Mouse (Mus musculus) heart, embryonic 15.5 days (tissue): ENCODE data around the gene Map3k10. TPM values are rescaled to one million over a fixed set of nuclear protein-coding genes. Genes with fewer than 3 reads are reported as not detected.

ENCODE experiments used
- ATAC-seq: fragments of 200-750 bp; cut with Nextera tagmentation; replicated peaks from 2 replicates; pipeline ENCODE4 v1.8.0; 2017; ENCODE audit warnings: low read depth, moderate TSS enrichment; ENCODE audit not compliant: insufficient number of reproducible peaks, insufficient read depth, low FRiP score
- H3K27ac ChIP-seq: fragments of 300-500 bp; sonication (generic); 2 replicates; pipeline ENCODE4 v1.5.1; 2015; ENCODE audit warnings: mild to moderate bottlenecking, inconsistent platforms
- H3K27me3 ChIP-seq: fragments of 300-500 bp; sonication (generic); 2 replicates; pipeline ENCODE4 v1.6.1; 2015; ENCODE audit warnings: inconsistent platforms
- H3K36me3 ChIP-seq: fragments of 300-500 bp; sonication (generic); 2 replicates; pipeline ENCODE4 v1.6.1; 2015; ENCODE audit warnings: mild to moderate bottlenecking, inconsistent platforms
- H3K4me1 ChIP-seq: fragments of 300-500 bp; sonication (generic); replicated peaks from 2 replicates; pipeline ENCODE4 v1.6.1; 2015; ENCODE audit warnings: inconsistent platforms
- H3K4me2 ChIP-seq: fragments of 300-500 bp; sonication (generic); 2 replicates; pipeline ENCODE4 v1.6.1; 2015; ENCODE audit warnings: inconsistent platforms, mild to moderate bottlenecking, moderate library complexity
- H3K4me3 ChIP-seq: fragments of 300-500 bp; sonication (generic); 2 replicates; pipeline ENCODE4 v1.5.1; 2015; ENCODE audit warnings: mild to moderate bottlenecking, inconsistent platforms
- H3K9ac ChIP-seq: fragments of 300-500 bp; sonication (generic); 2 replicates; pipeline ENCODE4 v1.6.1; 2015; ENCODE audit warnings: mild to moderate bottlenecking, inconsistent platforms
- H3K9me3 ChIP-seq: fragments of 300-500 bp; sonication (generic); replicated peaks from 2 replicates; pipeline ENCODE4 v1.6.1; 2016; ENCODE audit warnings: inconsistent platforms
- WGBS: fragments of 180-500 bp; shearing (Covaris S2); methylation state at CpG from one replicate; pipeline ENCODE4 v1.1.7; 2015; ENCODE audit warnings: mixed read lengths; 5-methylcytosine and 5-hydroxymethylcytosine counted together
- polyA plus RNA-seq: library from polyadenylated mRNA; unstranded; fragments of >200 nt; fragmentation: Nextera tagmentation; extraction: Ambion mirVana; gene quantifications from 2 replicates; pipeline ENCODE4 v1.2.1, GENCODE M21; 2015

Map3k10 gene
- polyA plus RNA-seq, 1 experiment from 2014 or later = 3.7 TPM

DNA sequence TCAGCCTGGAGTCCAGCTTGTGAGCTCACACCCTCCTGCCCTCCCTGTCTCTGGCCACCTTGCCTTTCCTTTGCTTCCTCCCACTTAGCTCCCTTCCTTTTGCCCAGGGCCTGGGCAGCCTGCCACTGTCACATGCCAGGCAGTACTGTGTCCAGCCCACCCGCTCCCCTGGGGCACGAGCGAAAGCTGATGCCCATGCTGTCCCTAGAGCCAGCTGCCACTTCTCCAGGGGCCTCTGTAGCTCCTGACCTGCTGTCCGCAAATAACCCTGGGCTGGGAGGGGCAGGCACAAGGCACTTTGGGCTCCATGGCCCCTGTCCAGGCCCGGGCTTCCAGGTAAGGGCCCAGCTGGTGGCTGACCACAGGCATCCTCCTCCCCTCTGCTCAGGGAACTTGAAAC, 66.8 kb downstream of the Map3k10 start:
- Histone ChIP-seq H3K4me2 (peak overlapping the region; percentile 16; the same call in 1 of the 2 replicates), H3K9ac (no peak overlapping the region), H3K27me3 (no peaks in the 10 kb centered on the region), H3K4me3 (no peak overlapping the region), H3K4me1 (peaks cover 72% of the 10 kb centered on the region), H3K36me3 (peaks cover 4% of the 10 kb centered on the region; the same call in 1 of the 2 replicates), H3K9me3 (no peaks in the 10 kb centered on the region), H3K27ac (peak overlapping the region; percentile 80)
- 29% methylated on average over 5 of the region's 5 CpGs for WGBS
- peak; percentile 65 for ATAC-seq

DNA sequence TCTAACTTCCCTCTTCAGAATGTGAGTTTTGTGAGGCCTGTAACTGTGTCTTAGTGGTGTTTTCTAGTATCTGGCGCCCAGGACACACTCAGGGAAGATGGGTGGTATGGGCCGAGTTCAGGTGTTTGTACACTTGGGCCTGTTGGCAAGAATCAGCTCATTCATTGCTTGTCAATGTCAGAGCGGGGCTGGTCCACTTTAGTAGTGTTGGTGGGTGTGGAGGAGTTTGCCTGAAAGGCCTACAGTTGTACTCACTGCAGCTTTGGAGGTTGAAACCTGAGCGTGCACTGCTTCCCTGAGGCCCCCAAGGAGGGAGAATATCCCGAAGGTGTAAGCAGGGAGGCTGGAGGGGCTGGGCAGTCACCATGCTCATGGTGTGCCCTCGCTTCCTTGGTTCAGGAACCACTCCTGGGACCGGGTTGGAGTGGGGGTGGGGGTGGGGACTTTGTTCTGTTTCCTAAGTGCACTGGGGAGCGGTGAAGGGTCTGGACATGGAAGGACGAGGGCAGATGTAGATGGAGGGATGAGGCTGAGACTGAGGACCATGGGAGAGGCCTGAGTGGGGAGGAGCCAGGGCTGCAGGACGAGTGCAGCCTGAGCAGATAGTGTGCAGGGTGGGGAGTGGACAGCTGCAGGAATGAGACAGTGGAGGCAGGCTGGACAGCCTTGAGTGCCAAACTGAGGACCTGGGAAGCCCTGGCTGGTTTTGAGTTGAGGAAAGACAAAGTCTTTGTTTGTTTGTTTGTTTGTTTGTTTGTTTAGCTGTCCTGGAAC, 67.7 kb downstream of the Map3k10 start:
- no peaks in the 10 kb centered on the region for H3K9me3 ChIP-seq
- no peak for ATAC-seq
- H3K36me3 ChIP-seq = peaks cover 4% of the 10 kb centered on the region; the same call in 1 of the 2 replicates
- H3K27me3 ChIP-seq = no peaks in the 10 kb centered on the region
- H3K27ac ChIP-seq = peak overlapping the region; percentile 80
- H3K4me3 ChIP-seq = no peak overlapping the region
- 49% methylated on average over 10 of the region's 10 CpGs for WGBS
- no peak overlapping the region for H3K9ac ChIP-seq
- H3K4me2 ChIP-seq = peak overlapping the region; percentile 19
- peaks cover 81% of the 10 kb centered on the region for H3K4me1 ChIP-seq

Other genes starting within 250 kb of the Map3k10 start
- 0.11 and 0.39 TPM in 2 replicates for gene Sptbn4, start 226.9 kb downstream of the Map3k10 start, polyA plus RNA-seq
- 51.4 and 67.5 TPM in 2 replicates for gene Blvrb, start 226.6 kb downstream of the Map3k10 start, polyA plus RNA-seq
- 19.0 and 21.9 TPM in 2 replicates for gene Sertad3, start 200.8 kb downstream of the Map3k10 start, polyA plus RNA-seq
- 34.9 and 37.2 TPM in 2 replicates for gene Sertad1, start 187.7 kb downstream of the Map3k10 start, polyA plus RNA-seq
- gene Prx, start 175.3 kb downstream of the Map3k10 start, polyA plus RNA-seq = 1.7 and 3.0 TPM in 2 replicates
- gene Hipk4, start 151.3 kb downstream of the Map3k10 start, polyA plus RNA-seq = 0.29 TPM in 2 replicates
- 49.3 and 73.2 TPM in 2 replicates for gene Pld3, start 121.4 kb downstream of the Map3k10 start, polyA plus RNA-seq
- 36.9 and 39.1 TPM in 2 replicates for gene 2310022A10Rik, start 121.4 kb downstream of the Map3k10 start, polyA plus RNA-seq
- 69.3 and 80.4 TPM in 2 replicates for gene Akt2, start 83.0 kb downstream of the Map3k10 start, polyA plus RNA-seq
- 0.58 TPM in 1 of 2 replicates, not detected in the other for gene Ttc9b, start 20.7 kb downstream of the Map3k10 start, polyA plus RNA-seq
- 2.0 and 2.9 TPM in 2 replicates for gene Zfp607b, start 14.7 kb upstream of the Map3k10 start, polyA plus RNA-seq
- gene Zfp60, start 56.8 kb upstream of the Map3k10 start, polyA plus RNA-seq = 15.4 and 21.9 TPM in 2 replicates
- 0.99 and 1.1 TPM in 2 replicates for gene Zfp626, start 132.6 kb upstream of the Map3k10 start, polyA plus RNA-seq
- gene Zfp59, start 164.0 kb upstream of the Map3k10 start, polyA plus RNA-seq = 4.6 and 5.4 TPM in 2 replicates
- gene Zfp607a, start 182.9 kb upstream of the Map3k10 start, polyA plus RNA-seq = 3.4 and 3.8 TPM in 2 replicates